Mouse (Mus musculus) kidney, postnatal 0 days (tissue): Measurements from ENCODE around the gene Selp. TPM values are rescaled to one million over a fixed set of nuclear protein-coding genes. Genes with fewer than 3 reads are reported as not detected.

ENCODE experiments used
- ATAC-seq: fragments of 200-750 bp; cut with Nextera tagmentation; replicated peaks from 2 replicates; pipeline ENCODE4 v1.8.0; 2017; ENCODE audit warnings: low read depth, moderate number of reproducible peaks, moderate TSS enrichment, moderate library complexity; ENCODE audit not compliant: low FRiP score
- DNase-seq: peaks from one replicate; pipeline ENCODE4 v3.0.0-alpha.2; 2016; ENCODE audit warnings: low spot score
- H3K27ac ChIP-seq: fragments of 300-500 bp; sonication (generic); 2 replicates; pipeline ENCODE4 v1.5.1; 2014; ENCODE audit warnings: mild to moderate bottlenecking
- H3K27me3 ChIP-seq: fragments of 300-500 bp; sonication (generic); 2 replicates; pipeline ENCODE4 v1.6.1; 2014; ENCODE audit warnings: low read length, mixed read lengths; ENCODE audit not compliant: insufficient read depth
- H3K36me3 ChIP-seq: fragments of 300-500 bp; sonication (generic); 2 replicates; pipeline ENCODE4 v1.6.1; 2014; ENCODE audit warnings: low read length, mixed read lengths; ENCODE audit not compliant: insufficient read depth
- H3K4me1 ChIP-seq: fragments of 300-500 bp; sonication (generic); replicated peaks from 2 replicates; pipeline ENCODE4 v1.6.1; 2014; ENCODE audit warnings: antibody characterized with exemption, low read length, mixed read lengths; ENCODE audit not compliant: insufficient read depth
- H3K4me2 ChIP-seq: fragments of 300-500 bp; sonication (generic); 2 replicates; pipeline ENCODE4 v1.6.1; 2014; ENCODE audit warnings: mild to moderate bottlenecking, low read length, moderate library complexity, mixed read lengths
- H3K4me3 ChIP-seq: fragments of 300-500 bp; sonication (generic); replicated peaks from 2 replicates; pipeline ENCODE4 v1.5.1; 2014; ENCODE audit warnings: low read depth, low read length
- H3K9ac ChIP-seq: fragments of 300-500 bp; sonication (generic); 2 replicates; pipeline ENCODE4 v1.6.1; 2014; ENCODE audit warnings: low read depth, low read length
- H3K9me3 ChIP-seq: fragments of 300-500 bp; sonication (generic); replicated peaks from 2 replicates; pipeline ENCODE4 v1.6.1; 2016; ENCODE audit warnings: low read length, inconsistent platforms, mixed read lengths
- CTCF ChIP-seq: IDR thresholded peaks from 2 replicates; pipeline ENCODE4 v1.5.1; 2016; ENCODE audit warnings: antibody characterized with exemption, low read depth, mild to moderate bottlenecking, moderate library complexity
- whole genome bisulfite sequencing: fragments of 180-500 bp; shearing (Covaris S2); extraction: QIAGEN DNeasy Blood & Tissue Kit; methylation state at CpG from one replicate; pipeline ENCODE4 v1.1.7; 2014; 5-methylcytosine and 5-hydroxymethylcytosine counted together
- polyA plus RNA-seq: library from polyadenylated mRNA; unstranded; fragments of >200 nt; fragmentation: Nextera tagmentation; extraction: Ambion mirVana; gene quantifications from 2 replicates; pipeline ENCODE4 v1.2.1, GENCODE M21; 2015

Selp gene
- polyA plus RNA-seq, 1 experiment from 2014 or later, result 0.17 TPM

DNA sequence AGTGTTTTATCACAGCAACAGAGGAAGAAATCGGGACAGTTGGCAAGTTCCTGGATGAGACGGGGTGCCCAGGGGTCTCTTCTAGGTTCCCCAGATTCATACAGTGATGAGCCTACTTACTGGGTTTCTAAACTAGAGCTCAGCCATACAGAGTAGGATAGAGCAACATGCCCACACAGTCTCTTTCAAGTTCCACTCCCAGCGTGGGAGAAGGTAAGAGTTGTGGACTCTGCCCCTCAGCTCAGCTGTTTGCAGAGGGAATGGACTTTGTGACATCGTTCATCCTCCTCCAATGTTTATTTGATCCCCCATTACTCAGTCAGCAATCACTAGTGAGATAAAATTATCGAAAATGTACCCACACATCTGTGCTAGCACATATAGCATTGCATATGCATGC is 47.7 kb downstream of the Selp start:
- Histone ChIP-seq H3K4me1 (no peaks in the 10 kb centered on the region), H3K27me3 (no peaks in the 10 kb centered on the region), H3K4me2 (no peak overlapping the region), H3K9ac (no peak overlapping the region), H3K36me3 (no peaks in the 10 kb centered on the region), H3K4me3 (no peak overlapping the region), H3K9me3 (no peaks in the 10 kb centered on the region), H3K27ac (no peak overlapping the region)
- TF ChIP-seq CTCF, result no peak
- DNase-seq (no peak), ATAC-seq (no peak)
- 59% methylated on average over 5 of the region's 5 CpGs for WGBS

DNA sequence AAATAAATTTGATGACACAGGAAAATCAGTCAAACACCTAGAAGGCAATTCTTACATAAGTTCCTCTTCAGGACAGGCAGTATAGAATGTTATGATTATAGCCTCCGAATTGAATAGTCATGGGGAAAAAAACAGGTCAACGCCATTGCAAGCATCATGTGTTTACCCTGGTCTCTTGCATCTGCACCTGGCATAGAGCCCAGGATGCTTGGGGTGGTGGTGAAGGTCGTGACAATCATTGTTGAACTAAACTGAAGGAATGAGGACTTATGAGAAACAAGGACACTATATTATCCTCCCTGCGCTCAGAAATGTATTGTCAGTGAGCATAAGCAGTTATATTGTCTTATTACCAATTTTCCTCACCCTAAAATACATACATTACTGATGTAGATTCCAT is 53.8 kb downstream of the Selp start:
- no peak overlapping the region for H3K4me3 ChIP-seq
- H3K9me3 ChIP-seq, result no peaks in the 10 kb centered on the region
- no peak overlapping the region for H3K9ac ChIP-seq
- H3K27me3 ChIP-seq, result no peaks in the 10 kb centered on the region
- no peak for ATAC-seq
- no peak overlapping the region for H3K4me2 ChIP-seq
- TF ChIP-seq CTCF, result no peak
- H3K36me3 ChIP-seq, result no peaks in the 10 kb centered on the region
- no peak overlapping the region for H3K27ac ChIP-seq
- H3K4me1 ChIP-seq, result no peaks in the 10 kb centered on the region
- 74% methylated on average over 4 of the region's 4 CpGs for WGBS
- DNase-seq, result no peak

GRCm38 (mm10) chr1:164170434-164170833 is 55.4 kb downstream of the Selp start:
- DNase-seq (no peak), ATAC-seq (no peak)
- H3K4me2 ChIP-seq, result no peak overlapping the region
- no peaks in the 10 kb centered on the region for H3K36me3 ChIP-seq
- 80% methylated on average over 2 of the region's 2 CpGs for WGBS
- H3K27ac ChIP-seq, result no peak overlapping the region
- no peaks in the 10 kb centered on the region for H3K27me3 ChIP-seq
- no peak overlapping the region for H3K4me3 ChIP-seq
- TF ChIP-seq CTCF, result no peak
- H3K4me1 ChIP-seq, result no peaks in the 10 kb centered on the region
- no peaks in the 10 kb centered on the region for H3K9me3 ChIP-seq
- no peak overlapping the region for H3K9ac ChIP-seq

GRCm38 (mm10) chr1:164173145-164173544 is 58.1 kb downstream of the Selp start:
- no peaks in the 10 kb centered on the region for H3K4me1 ChIP-seq
- H3K4me3 ChIP-seq, result no peak overlapping the region
- H3K9ac ChIP-seq, result no peak overlapping the region
- ATAC-seq (no peak), DNase-seq (no peak)
- H3K27ac ChIP-seq, result no peak overlapping the region
- TF ChIP-seq CTCF, result no peak
- H3K9me3 ChIP-seq, result no peaks in the 10 kb centered on the region
- WGBS, result 79% methylated on average over 4 of the region's 4 CpGs
- no peaks in the 10 kb centered on the region for H3K36me3 ChIP-seq
- H3K27me3 ChIP-seq, result no peaks in the 10 kb centered on the region
- H3K4me2 ChIP-seq, result no peak overlapping the region

GRCm38 (mm10) chr1:164176856-164177255 is 61.8 kb downstream of the Selp start:
- Histone ChIP-seq H3K27me3 (no peaks in the 10 kb centered on the region), H3K27ac (no peak overlapping the region), H3K4me1 (no peaks in the 10 kb centered on the region), H3K4me2 (no peak overlapping the region), H3K9ac (no peak overlapping the region), H3K36me3 (no peaks in the 10 kb centered on the region), H3K4me3 (no peak overlapping the region), H3K9me3 (no peaks in the 10 kb centered on the region)
- no peak for DNase-seq
- no peak for TF ChIP-seq CTCF
- no peak for ATAC-seq

DNA sequence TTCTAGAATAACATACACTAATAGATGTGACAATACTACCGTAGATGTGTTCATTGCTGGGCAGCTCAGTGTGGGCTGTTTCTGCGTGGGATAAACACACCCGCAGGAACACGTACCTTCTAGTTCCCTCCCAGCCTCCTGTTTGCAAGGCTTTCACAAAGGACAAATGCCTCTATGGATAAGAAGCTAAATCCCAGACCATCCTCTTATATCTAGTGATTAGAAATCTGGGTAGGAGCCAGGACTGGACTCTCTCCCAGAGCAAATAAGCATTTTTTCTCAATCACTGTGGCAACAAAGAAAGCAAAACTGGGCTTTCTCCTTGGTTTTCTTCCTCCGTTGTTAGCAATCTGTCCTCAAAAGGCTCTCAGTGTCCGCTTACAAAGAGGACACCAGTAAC is 63.4 kb downstream of the Selp start:
- H3K4me3 ChIP-seq, result no peak overlapping the region
- no peak overlapping the region for H3K4me2 ChIP-seq
- H3K4me1 ChIP-seq, result no peaks in the 10 kb centered on the region
- no peak overlapping the region for H3K27ac ChIP-seq
- 82% methylated on average over 6 of the region's 6 CpGs for WGBS
- H3K36me3 ChIP-seq, result no peaks in the 10 kb centered on the region
- no peak for ATAC-seq
- no peaks in the 10 kb centered on the region for H3K9me3 ChIP-seq
- no peak for DNase-seq
- TF ChIP-seq CTCF, result no peak
- H3K9ac ChIP-seq, result no peak overlapping the region
- H3K27me3 ChIP-seq, result no peaks in the 10 kb centered on the region

DNA sequence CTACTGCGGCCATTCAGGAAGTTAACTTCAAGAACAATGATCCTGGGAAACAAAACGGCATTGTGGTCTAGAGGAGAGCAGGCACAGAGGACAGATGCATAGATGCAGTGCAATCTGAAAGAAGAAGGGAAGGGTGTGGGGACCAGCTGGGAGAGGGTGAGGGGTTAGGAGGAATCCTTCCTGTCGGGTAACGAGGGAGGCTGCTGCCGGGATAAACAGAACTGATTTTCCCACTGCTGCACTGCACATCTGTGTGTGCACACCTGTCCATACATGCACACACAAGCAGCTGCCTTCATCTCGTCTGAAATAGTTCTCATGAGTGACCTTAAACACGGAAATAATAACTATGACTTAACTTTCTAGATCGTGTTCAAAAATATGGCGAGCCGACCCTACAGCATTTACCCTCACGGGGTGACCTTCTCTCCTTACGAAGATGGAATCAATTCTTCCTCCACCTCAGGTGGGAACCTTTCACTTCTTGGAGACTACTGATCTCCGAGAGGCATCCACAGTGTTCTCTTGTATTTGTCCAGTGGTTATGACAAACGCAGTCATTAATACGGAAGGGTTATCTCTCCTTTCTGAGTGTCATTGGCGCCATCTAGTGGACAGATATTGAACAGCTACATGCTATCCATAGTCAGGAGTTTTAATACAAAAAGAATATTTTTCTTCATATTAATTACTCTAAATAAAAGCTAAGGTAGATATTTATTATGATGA is 69.2 kb downstream of the Selp start:
- H3K9me3 ChIP-seq, result no peaks in the 10 kb centered on the region
- H3K9ac ChIP-seq, result no peak overlapping the region
- ATAC-seq, result 0 out of 2 replicates have a peak, but pooled peaks have one; percentile 33
- H3K4me2 ChIP-seq, result peak overlapping the region; percentile 45
- H3K4me3 ChIP-seq, result 0 out of 2 replicates have a peak overlapping the region, but pooled peaks have one; percentile 8
- DNase-seq, result peak; percentile 80
- 44% methylated on average over 16 of the region's 16 CpGs for WGBS
- no peaks in the 10 kb centered on the region for H3K36me3 ChIP-seq
- TF ChIP-seq CTCF, result peak; percentile 89
- H3K27me3 ChIP-seq, result no peaks in the 10 kb centered on the region
- no peaks in the 10 kb centered on the region for H3K4me1 ChIP-seq
- no peak overlapping the region for H3K27ac ChIP-seq
